Mouse (Mus musculus) retina, postnatal 1 day (tissue): ENCODE measurements around the gene Cyp4a10.
"Not testable (repeated sequence)": the region's sequence is repeated elsewhere in the genome, so short reads cannot be mapped to it uniquely, and the experiment has no call there.

Experiments
- DNase-seq: peaks from one replicate; pipeline ENCODE4 v3.0.0-alpha.2; 2012

The Cyp4a10 gene

DNA sequence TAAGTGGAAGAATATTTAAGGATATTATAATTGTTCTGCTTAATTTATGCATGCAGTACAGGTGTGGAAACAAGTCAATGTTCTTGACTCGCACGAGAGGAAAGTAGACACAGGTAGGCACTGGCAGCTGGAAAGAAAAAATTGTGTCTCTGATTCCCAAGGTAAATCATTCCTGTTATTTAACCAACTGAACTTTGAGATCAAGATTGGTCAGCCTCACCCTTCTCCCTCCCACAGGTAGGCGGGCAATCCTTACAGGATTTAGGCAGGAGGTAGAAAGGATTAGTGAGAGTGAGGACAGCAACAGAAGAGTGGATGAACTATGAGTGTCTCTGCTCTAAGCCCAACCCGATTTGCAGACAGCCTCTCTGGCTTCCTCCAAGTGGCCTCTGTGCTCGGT is at the start of gene Cyp4a10:
Gene Cyp4a10, plus strand, starts transcription at position 265 of the 400 bp plus-strand sequence.
- DNase-seq: not testable (repeated sequence)

DNA sequence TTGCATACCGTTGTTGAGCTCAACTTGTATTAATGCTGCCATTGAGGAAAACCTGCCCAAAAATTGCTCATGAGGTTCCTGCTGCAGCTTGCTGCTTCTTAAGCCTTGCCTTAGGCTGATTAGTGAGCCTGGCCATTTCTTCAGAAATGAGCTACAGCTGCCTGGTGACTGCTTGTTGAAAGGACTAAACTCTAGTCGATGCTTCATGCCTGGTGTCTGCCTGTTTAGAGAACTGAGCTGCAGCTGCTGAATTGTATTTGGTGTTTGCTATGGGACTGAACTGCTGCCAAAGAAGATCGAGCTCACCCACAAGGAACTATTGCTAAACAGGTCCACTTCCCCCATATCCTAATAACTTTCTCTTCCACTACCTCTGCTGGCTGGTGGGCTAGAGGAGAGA is 44.5 kb upstream of the Cyp4a10 start:
- DNase-seq: not testable (repeated sequence)

- not testable (repeated sequence) for DNase-seq
Observed at GRCm38 (mm10) chr4:115476051-115476450, 42.0 kb upstream of the Cyp4a10 start.

DNA sequence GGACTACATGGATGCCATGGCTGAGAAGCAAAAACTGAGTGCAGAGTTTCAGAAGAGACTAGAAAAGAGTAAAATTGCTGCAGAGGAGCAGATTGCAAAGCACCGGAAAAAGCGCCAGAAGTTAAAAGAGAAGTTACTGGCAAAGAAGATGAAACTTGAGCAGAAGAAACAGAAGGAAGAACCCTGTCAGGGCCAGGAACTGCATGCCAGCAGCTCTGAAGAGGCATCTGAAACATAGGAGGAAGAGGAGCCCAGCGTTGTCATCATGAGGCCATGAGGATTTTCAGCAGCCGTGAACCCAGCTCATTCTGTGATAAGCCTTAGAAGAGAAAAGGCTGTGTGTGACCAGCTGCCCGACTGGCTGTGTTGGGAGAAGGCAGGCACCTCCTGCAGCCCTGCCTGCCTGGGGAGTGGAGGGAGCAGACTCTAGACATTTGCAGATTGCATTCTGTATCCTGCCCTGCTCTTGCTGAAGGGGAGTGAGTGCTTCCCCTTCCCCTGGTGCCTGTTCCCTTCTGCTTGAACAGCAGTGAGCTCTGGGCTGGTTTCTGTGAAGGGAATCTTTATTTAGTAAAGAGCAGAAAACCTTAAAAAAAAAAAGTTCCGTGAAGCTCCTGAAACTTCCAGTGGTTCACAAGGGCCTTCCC is 36.9 kb upstream of the Cyp4a10 start:
- DNase-seq: no peak

- no peak for DNase-seq
Observed at GRCm38 (mm10) chr4:115496001-115496400, 22.1 kb upstream of the Cyp4a10 start, which contains the start of gene Cyp4a14. TSS of gene Cyp4a14 (minus strand) at chr4:115496142.

DNA sequence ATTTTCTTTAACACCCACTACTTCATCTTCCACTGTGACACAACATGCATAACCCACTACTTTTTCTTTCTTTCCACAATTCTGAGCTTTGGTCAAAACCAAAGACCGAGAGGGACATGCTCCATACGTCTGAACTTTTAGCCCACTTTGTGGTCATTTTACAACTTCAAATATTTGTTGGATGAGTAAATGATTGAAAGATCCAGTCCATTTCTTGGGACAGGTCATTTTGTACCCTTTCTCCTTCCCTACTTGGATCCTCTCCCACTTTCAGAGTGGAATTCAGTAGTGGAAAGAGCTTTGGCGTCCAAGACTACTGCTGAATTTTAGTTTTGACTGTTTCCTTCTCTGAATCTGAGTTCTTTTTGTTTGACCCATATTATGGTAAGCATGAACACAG is 20.6 kb upstream of the Cyp4a10 start:
- DNase-seq: no peak

GRCm38 (mm10) chr4:115513964-115514363 is 4.1 kb upstream of the Cyp4a10 start:
- DNase-seq: not testable (repeated sequence)

- no peak for DNase-seq
Observed at GRCm38 (mm10) chr4:115519444-115519843, 1.4 kb downstream of the Cyp4a10 start.

- DNase-seq: no peak
Observed at GRCm38 (mm10) chr4:115521766-115522165, 3.7 kb downstream of the Cyp4a10 start.

GRCm38 (mm10) chr4:115545101-115545500 is 27.0 kb downstream of the Cyp4a10 start:
- DNase-seq: peak; percentile 32

DNA sequence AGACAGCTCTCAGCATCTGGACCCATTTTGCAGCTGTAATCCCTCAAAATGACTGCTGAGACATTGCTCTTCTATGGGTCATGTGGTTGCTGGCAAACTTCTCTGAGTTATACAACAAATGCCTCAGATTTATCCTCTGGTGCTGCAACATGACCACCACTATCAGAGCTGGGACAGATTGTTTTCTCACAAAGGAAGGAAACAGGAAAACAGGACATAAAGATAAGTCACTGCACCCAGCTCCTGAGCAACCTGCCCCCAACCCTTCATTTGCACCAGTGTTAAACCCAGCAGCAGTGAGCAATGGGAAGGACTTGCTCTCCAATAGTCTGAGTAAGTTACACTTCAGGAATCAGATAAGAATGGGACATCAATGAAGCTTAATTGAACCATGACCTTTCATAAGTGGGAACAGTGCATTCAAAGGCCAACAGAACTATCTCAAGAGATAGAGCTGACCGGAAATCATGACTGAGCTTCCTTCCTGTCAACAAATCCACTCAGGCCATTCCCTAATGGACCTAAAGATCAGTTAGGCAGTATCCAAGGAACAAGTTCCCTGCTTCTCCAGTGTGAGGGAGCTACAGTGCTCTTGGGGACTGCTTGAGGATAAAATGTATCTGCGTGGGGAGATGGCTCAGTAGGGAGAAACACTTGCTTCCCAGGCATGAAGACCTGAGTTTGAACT is 28.2 kb downstream of the Cyp4a10 start:
- no peak for DNase-seq

- DNase-seq: no peak
Observed at GRCm38 (mm10) chr4:115552726-115553125, 34.7 kb downstream of the Cyp4a10 start.

DNA sequence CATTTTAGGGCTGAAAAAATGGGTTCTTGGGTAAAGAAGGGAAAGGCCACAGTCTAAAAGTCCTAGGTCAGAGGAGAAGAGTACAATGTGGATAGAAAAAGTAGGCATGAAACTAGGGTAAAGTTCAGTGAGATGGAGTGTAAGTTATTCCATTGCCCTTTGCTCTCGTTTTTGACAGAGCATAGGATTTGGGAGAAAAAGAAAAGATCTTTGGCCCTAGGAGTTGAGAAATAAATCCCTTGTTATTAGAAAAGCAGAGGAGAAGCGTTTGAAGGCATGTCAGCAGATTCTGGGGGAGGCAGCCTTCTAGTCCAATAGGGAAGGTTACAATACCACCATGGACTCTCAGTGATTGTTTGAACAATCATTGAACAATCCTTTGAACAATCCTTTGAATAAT is 37.4 kb downstream of the Cyp4a10 start:
- DNase-seq: no peak

GRCm38 (mm10) chr4:115557861-115558561 is 39.9 kb downstream of the Cyp4a10 start:
- no peak for DNase-seq

- DNase-seq: not testable (repeated sequence)
Observed at GRCm38 (mm10) chr4:115561236-115561635, 43.2 kb downstream of the Cyp4a10 start.

- DNase-seq: no peak
Observed at GRCm38 (mm10) chr4:115563401-115563800, 45.3 kb downstream of the Cyp4a10 start, which contains the start of gene Cyp4a31. TSS of gene Cyp4a31 (plus strand) at chr4:115563649.

DNA sequence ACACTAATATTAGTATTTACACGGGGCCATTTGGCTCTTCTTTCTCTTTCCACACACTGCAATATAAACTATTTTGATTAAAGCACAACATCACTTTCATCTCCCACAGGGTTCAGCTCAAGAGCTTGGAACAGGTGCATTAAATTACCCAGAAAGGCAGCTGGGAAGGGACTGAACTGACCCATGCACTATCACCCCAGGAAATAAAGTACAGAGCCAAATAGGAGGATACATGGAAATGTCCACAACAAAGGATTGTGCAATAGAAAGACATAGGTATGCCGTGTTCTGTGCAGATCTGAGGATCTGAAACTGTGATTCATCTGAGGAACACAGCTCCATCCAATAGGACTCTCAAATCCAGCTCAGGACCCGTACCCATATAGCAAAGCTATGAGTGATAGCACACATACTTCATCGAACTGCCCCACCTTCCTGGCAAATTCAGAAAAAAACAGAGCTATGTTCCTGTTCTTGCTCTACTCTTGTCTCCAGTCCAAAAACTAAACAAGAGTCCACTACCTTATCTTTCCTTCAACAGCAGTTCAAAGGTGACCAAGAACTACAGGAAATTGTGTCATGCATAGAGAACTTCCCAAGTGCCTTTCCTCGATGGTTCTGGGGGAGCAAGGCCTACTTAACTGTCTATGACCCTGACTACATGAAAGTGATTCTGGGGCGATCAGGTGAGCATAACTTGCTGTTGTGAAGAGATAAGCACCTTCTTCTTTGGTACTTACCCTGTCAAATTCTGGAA is 46.6 kb downstream of the Cyp4a10 start:
- not testable (repeated sequence) for DNase-seq

DNA sequence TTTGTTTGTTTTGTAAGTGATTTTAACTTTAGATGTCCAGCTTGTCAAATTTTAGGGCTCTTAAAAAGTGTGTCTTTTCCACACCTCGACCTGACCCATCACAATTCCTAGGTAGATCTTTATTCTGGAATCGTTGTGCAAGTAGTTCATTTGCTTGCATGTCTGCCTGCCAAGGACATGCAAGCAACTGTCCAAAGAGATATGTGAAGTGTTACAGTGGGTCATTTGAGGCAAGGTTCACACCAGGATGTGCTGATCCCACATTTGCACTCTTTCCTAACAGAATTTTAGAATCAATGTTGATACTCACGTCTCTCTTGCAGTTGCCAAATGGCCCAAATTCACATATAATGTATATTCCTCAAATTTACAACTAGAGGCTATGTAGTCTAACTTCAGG is 57.2 kb downstream of the Cyp4a10 start:
- no peak for DNase-seq

GRCm38 (mm10) chr4:115575776-115576175 is 57.7 kb downstream of the Cyp4a10 start:
- no peak for DNase-seq

- DNase-seq: no peak
Observed at GRCm38 (mm10) chr4:115583036-115583435, 65.0 kb downstream of the Cyp4a10 start.
